Mouse (Mus musculus) embryo, embryonic 9.5 days (tissue): Measurements from ENCODE around the gene Ppp1r9a.
"Not testable (repeated sequence)": the region's sequence is repeated elsewhere in the genome, so short reads cannot be mapped to it uniquely, and the experiment has no call there.

Source experiments
- DNase-seq: peaks from one replicate; pipeline ENCODE4 v3.0.0-alpha.2; 2017; ENCODE audit errors: extremely low spot score

The Ppp1r9a gene

GRCm38 (mm10) chr6:4902674-4903324 lies at the start of gene Ppp1r9a:
Gene Ppp1r9a, plus strand, starts transcription at chr6:4902917.
- peak; percentile 84 for DNase-seq

DNA sequence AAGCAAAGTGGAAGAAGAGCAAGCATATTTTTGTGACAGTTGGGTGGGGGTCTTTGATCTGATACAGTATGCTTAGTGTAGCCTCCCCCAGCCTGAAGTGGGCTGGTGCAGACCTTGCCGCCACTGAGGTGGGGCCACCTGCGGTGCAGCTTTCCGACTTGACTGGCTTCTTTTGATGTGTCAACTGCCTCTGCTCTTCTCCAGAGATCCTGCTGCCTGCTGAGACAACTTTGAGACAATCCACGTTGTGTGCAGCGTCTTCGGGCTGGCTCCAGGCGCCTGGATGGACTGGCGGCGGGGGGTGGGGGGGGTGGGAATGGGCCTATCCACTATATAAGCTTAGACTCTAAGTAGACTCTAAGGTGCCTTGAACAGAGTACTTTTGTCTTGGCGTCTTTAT lies 47.5 kb upstream of the Ppp1r9a start:
- no peak for DNase-seq

- no peak for DNase-seq
Measured at GRCm38 (mm10) chr6:4856919-4857318, 45.8 kb upstream of the Ppp1r9a start.

- DNase-seq: no peak
Measured at GRCm38 (mm10) chr6:4884316-4884715, 18.4 kb upstream of the Ppp1r9a start.

GRCm38 (mm10) chr6:4889544-4889943 lies 13.2 kb upstream of the Ppp1r9a start:
- no peak for DNase-seq

DNA sequence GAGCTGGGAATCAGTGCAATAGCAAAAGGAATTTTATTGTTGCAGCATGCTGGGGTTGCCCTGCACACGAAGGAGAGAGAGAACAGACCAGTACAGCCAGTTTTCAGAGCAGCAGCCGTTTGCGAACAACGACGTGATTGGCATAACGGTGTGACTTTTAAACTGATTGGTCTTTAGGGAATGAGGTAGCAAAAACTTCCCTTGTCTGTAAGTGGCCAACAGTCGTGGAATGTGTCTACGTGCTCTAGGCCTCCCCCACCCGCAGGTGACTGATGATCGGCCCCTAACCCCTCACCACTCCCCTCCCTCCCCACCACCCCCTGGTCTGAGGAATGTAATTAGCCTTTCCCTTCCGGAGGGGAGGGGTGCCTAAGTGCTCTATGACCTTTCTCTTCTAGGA lies 10.3 kb upstream of the Ppp1r9a start:
- DNase-seq: peak; percentile 65

GRCm38 (mm10) chr6:4893312-4893711 lies 9.4 kb upstream of the Ppp1r9a start:
- not testable (repeated sequence) for DNase-seq

- DNase-seq: no peak
Measured at GRCm38 (mm10) chr6:4899906-4900305, 2.8 kb upstream of the Ppp1r9a start.

DNA sequence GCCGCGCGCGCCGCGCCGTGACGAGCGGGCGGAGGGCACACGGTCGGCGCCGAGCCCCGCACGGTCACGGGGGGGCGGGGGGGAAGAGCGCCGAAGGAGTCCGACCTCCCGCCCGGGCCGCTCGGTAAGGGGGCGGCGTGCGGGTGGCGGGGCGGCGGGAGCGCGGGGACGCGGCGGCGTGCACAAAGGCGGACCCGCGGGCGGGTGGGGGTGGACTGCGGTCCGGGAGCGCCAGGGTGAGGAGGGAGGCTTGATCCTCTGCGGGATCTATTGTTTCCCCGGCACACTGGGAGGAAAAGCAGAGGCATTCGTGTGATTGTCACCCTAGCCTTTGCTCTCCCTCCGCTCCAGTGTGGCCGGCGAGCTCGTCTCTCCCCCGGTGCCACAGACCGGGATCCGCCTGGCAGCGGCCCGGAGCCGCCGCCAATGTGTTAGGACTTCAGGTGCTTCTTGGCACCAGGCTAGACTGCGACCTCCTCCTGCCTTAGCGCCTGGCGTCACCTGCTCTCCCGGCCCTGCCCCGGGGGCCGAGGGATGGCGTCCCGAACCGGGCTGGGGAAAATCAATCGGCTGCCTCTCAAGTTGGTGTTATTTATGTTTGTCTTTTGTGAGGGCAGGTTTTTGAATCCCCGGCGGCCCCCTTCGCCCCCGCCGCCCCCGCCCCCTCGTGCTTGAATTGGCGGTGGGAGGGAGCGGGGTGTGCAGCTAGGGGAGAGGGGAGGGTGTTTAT lies 773 bp downstream of the Ppp1r9a start:
- DNase-seq: peak; percentile 84

- DNase-seq: peak; percentile 29
Measured at GRCm38 (mm10) chr6:4904055-4904450, 1.3 kb downstream of the Ppp1r9a start.

DNA sequence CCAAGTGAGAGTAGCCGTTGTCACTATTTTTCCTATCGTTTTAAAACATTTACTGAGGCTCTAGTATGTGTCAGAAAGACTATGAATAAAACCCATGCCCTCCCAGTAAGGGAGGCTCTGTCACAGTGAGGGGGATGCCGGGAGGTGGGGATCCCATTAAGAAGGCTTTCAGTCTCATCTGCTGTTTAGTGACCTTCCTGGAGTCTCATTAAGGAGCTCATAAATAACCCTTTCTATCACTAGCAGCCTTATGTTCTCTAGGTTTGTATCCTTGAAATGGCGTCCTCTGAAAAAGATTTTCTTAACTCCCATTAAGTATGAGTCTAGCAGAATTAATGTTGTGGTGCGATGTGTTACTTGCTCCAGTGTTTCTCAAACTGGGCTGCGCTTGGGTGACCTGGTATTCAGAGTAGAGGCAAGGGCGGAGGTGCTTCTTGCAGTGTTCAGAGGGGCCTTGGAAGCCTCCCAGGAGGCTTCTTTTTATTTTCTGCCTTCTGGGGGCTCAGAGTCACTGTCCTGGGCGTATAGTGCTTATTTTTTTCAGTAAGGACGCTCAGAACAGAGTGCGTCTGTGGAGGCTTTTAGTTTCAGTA lies 7.4 kb downstream of the Ppp1r9a start:
- DNase-seq: no peak

DNA sequence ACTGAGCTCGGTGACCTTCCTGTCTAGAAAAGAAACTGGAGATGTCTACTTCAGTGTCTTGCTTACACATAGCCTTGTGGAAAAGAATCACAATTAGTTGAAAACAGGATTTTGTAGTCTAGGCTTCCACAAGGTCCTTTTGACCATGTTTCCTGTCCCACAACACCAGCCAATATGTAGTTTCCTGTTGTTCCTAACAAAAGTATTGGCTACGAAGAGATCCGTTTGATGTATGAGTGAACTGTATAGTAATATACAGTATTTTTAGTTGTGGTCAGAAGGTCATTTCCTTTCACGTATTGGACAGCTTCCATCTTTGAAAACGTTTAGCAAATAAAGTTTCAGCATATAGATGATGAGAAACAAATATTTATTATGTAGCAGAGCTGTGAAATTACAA lies 15.8 kb downstream of the Ppp1r9a start:
- no peak for DNase-seq

- DNase-seq: not testable (repeated sequence)
Measured at GRCm38 (mm10) chr6:4923791-4924190, 21.1 kb downstream of the Ppp1r9a start.

- DNase-seq: no peak
Measured at GRCm38 (mm10) chr6:4925966-4926687, 23.4 kb downstream of the Ppp1r9a start.

DNA sequence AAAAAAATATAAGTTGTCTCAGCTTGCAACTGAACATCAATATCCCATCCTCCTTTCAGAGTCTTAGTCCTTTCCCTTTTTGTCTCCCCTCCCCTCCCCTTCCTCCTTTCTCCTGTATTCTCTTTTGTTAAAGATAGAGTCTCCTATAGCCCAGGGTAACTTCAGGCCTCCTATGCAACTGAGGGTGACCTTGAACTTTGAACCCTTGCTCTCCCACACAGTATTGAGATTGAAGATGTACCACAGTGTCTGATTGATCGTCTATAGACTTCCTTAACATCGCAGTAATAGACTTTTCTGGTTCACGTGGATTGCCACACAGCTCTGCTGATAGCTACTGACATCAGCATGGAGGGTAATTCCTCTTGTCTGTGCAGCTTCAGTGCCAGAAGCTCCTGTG lies 27.6 kb downstream of the Ppp1r9a start:
- DNase-seq: no peak

GRCm38 (mm10) chr6:4938901-4939300 lies 36.2 kb downstream of the Ppp1r9a start:
- peak; percentile 51 for DNase-seq

GRCm38 (mm10) chr6:4940086-4940485 lies 37.4 kb downstream of the Ppp1r9a start:
- no peak for DNase-seq

GRCm38 (mm10) chr6:4940639-4941038 lies 37.9 kb downstream of the Ppp1r9a start:
- no peak for DNase-seq

DNA sequence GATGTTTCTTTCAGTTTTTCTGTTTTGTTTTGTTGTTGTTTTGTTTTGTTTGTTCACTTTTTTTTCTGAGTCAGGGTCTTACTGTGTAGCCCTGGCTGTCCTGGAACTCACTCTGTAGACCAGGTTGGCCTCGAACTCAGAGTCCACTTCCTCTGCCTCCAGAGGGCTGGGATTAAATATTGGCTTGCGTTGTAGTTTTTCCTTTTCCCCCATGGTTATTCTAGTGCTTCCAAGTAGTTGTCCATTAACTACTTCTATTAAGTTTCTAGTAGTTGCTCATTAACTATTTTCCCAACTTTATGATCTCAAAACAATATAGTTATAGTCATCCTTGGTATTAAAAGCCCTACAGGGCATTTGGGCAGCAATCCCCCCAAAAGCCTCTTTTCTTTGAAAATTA lies 41.1 kb downstream of the Ppp1r9a start:
- no peak for DNase-seq

- no peak for DNase-seq
Measured at GRCm38 (mm10) chr6:4948056-4948455, 45.3 kb downstream of the Ppp1r9a start.

GRCm38 (mm10) chr6:4949701-4950100 lies 47.0 kb downstream of the Ppp1r9a start:
- no peak for DNase-seq

DNA sequence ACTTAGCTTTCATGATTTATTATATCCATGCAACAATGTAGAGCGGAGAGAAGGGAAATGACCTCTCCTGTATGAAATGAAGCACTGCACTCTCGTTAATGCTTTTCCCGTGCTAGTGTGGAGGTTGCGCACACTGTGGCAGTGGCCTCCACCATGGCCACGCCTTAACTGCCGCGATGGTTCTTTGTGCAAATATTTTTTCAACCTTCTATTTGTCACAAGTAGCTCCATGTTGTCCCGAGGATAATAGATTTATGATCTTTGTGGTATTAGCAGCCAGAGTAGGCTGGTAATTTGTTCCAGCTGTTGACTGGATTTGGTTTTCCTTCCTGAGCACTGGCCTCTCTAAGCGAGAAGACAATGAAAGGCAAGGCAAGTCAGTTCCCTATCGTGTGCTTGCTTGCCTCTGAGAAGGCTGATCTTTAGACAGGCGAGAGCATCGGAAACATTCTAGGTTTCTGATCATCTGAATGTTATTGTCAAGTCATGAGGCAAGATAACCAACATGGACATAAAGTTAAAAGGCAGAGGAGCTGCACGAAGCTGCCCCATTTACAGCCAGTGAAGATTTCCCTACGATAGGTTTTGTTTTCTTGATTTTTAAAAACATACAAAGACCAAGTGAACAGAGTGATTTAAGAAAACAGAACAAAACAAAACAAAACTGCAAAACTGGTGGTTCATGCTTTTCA lies 50.5 kb downstream of the Ppp1r9a start:
- no peak for DNase-seq
